Comparison of ENCODE assay signal across 8 mouse cellular contexts in genomic region chr10:80578131-80578750, GRCm38 (mm10). TPM values are rescaled to one million over a fixed set of nuclear protein-coding genes. Genes with fewer than 3 reads are reported as not detected.
DNase-seq lines count a peak whose midpoint lies in the region; ATAC-seq and TF ChIP-seq lines count a peak whose summit lies in the region.

No protein-coding gene starts in this region.

- ATAC-seq in G1E (ENCODE audit: extremely low read depth, insufficient number of reproducible peaks, low FRiP score, poor library complexity, severe bottlenecking) = 0 out of 2 replicates have a peak, but pooled peaks have one; percentile 7
- ATAC-seq in heart, postnatal 0 days (ENCODE audit: insufficient read depth, low read depth) = peak; percentile 46

- peaks cover 50% of the 10 kb centered on the region for H3K36me3 ChIP-seq in G1E (replicated peaks)
- H3K36me3 ChIP-seq in forebrain, embryonic 10.5 days (replicated peaks) = peaks cover 9% of the 10 kb centered on the region
- H3K36me3 ChIP-seq in heart, postnatal 0 days (replicated peaks; ENCODE audit: control insufficient read depth, insufficient read depth, low read length) = no peaks in the 10 kb centered on the region; the same call in none of the 2 replicates

- no peak overlapping the region for H3K9ac ChIP-seq in heart, postnatal 0 days (replicated peaks; ENCODE audit: low read depth, low read length)

- peaks cover 80% of the 10 kb centered on the region for H3K4me1 ChIP-seq in G1E (ENCODE audit: insufficient read depth, low read depth, low read length)
- peaks cover 62% of the 10 kb centered on the region for H3K4me1 ChIP-seq in forebrain, embryonic 10.5 days
- peaks cover 10% of the 10 kb centered on the region; the same call in 1 of the 2 replicates for H3K4me1 ChIP-seq in heart, postnatal 0 days (ENCODE audit: control insufficient read depth, insufficient read depth)

- TF ChIP-seq EP300 in heart, postnatal 0 days (IDR thresholded peaks at IDR 0.05; ENCODE audit: low read depth) = no peak; the same call in 1 of the 2 replicates

- peak; percentile 81 for DNase-seq in G1E (ENCODE audit: low spot score)
- peak; percentile 87 for DNase-seq in c-Kit-positive CD71-positive TER-119-positive erythroid progenitor cells, embryonic 14.5 days (ENCODE audit: low spot score)
- DNase-seq in forebrain, embryonic 10.5 days (ENCODE audit: extremely low spot score, low spot score) = peak; percentile 86
- peak; percentile 82 for DNase-seq in heart, postnatal 0 days (ENCODE audit: low spot score)
- peak; percentile 85 to 91 for DNase-seq in kidney, postnatal 25 days
- peak; percentile 93 for DNase-seq in lung, postnatal 10 days
- peak; percentile 67 for DNase-seq in ovary, postnatal 10 days (ENCODE audit: low spot score)
- peak; percentile 90 for DNase-seq in thymus, postnatal 25 days

- H3K4me2 ChIP-seq in heart, postnatal 0 days (ENCODE audit: low read depth, low read length) = peak overlapping the region; percentile 76

- H3K9me3 ChIP-seq in G1E (replicated peaks) = no peaks in the 10 kb centered on the region
- H3K9me3 ChIP-seq in forebrain, embryonic 10.5 days = no peaks in the 10 kb centered on the region
- H3K9me3 ChIP-seq in heart, postnatal 0 days (replicated peaks; ENCODE audit: control insufficient read depth, low read length) = no peaks in the 10 kb centered on the region

- peak overlapping the region; percentile 91 for H3K27ac ChIP-seq in forebrain, embryonic 10.5 days
- H3K27ac ChIP-seq in heart, postnatal 0 days (ENCODE audit: low read depth) = peak overlapping the region; percentile 83

- under 1% methylated on average over 29 of the region's 29 CpGs for WGBS in forebrain, embryonic 10.5 days
- WGBS in heart, postnatal 0 days = under 1% methylated on average over 29 of the region's 29 CpGs

- H3K27me3 ChIP-seq in G1E (ENCODE audit: insufficient read depth, low read length) = no peaks in the 10 kb centered on the region
- H3K27me3 ChIP-seq in forebrain, embryonic 10.5 days (ENCODE audit: poor library complexity, severe bottlenecking) = no peaks in the 10 kb centered on the region
- no peaks in the 10 kb centered on the region for H3K27me3 ChIP-seq in heart, postnatal 0 days (ENCODE audit: control insufficient read depth, insufficient read depth, low read length)

- H3K4me3 ChIP-seq in G1E (ENCODE audit: low read depth, low read length) = peak overlapping the region; percentile 96
- peak overlapping the region; percentile 85 for H3K4me3 ChIP-seq in forebrain, embryonic 10.5 days
- peak overlapping the region; percentile 83 for H3K4me3 ChIP-seq in heart, postnatal 0 days (ENCODE audit: low read depth, low read length)

- TF ChIP-seq CTCF in G1E (IDR thresholded peaks at IDR 0.05; ENCODE audit: low read depth, low read length) = peak; percentile 94
- TF ChIP-seq CTCF in heart, postnatal 0 days (IDR thresholded peaks at IDR 0.05; ENCODE audit: low read depth) = peak; percentile 77

RNA-seq across cellular contexts. Expression of gene Klf16, which starts 1.1 kb away (rescaled TPM):
- total RNA-seq in G1E (2014; fragmentation: Nextera tagmentation) (10.8 and 14.0 TPM in 2 replicates), G1E (2017) (6.1 and 8.1 TPM in 2 replicates)
- 105 and 141 TPM in 2 replicates for polyA plus RNA-seq in G1E (2012)
- 7.4 and 7.5 TPM in 2 replicates for polyA plus RNA-seq in forebrain, embryonic 10.5 days (2016; fragmentation: Nextera tagmentation; extraction: Ambion mirVana)
- total RNA-seq in heart, postnatal 0 days (2014; rRNA removed; ENCODE audit: low replicate concordance) = 9.3 TPM in 2 replicates
- polyA plus RNA-seq in heart, postnatal 0 days (2015; fragmentation: Nextera tagmentation; extraction: Ambion mirVana) = 3.1 and 3.5 TPM in 2 replicates

RNA-seq across cellular contexts. Expression of gene Abhd17a, which starts 11.9 kb away (rescaled TPM):
- total RNA-seq in G1E (2014; fragmentation: Nextera tagmentation) (12.4 and 14.6 TPM in 2 replicates), G1E (2017) (37.8 and 44.0 TPM in 2 replicates)
- polyA plus RNA-seq in G1E (2012) = 574 and 928 TPM in 2 replicates
- polyA plus RNA-seq in forebrain, embryonic 10.5 days (2016; fragmentation: Nextera tagmentation; extraction: Ambion mirVana) = 71.8 and 75.5 TPM in 2 replicates
- total RNA-seq in heart, postnatal 0 days (2014; rRNA removed; ENCODE audit: low replicate concordance) = 194 and 462 TPM in 2 replicates
- polyA plus RNA-seq in heart, postnatal 0 days (2015; fragmentation: Nextera tagmentation; extraction: Ambion mirVana) = 88.2 and 88.6 TPM in 2 replicates

RNA-seq across cellular contexts. Expression of gene Rexo1, which starts 16.9 kb away (rescaled TPM):
- 62.1 and 68.3 TPM in 2 replicates for total RNA-seq in G1E (2014; fragmentation: Nextera tagmentation)
- total RNA-seq in G1E (2017) = 10.9 and 14.3 TPM in 2 replicates
- 148 and 173 TPM in 2 replicates for polyA plus RNA-seq in G1E (2012)
- 32.8 and 34.8 TPM in 2 replicates for polyA plus RNA-seq in forebrain, embryonic 10.5 days (2016; fragmentation: Nextera tagmentation; extraction: Ambion mirVana)
- total RNA-seq in heart, postnatal 0 days (2014; rRNA removed; ENCODE audit: low replicate concordance) = 13.1 and 17.6 TPM in 2 replicates
- 7.6 TPM in 2 replicates for polyA plus RNA-seq in heart, postnatal 0 days (2015; fragmentation: Nextera tagmentation; extraction: Ambion mirVana)

RNA-seq across cellular contexts. Expression of gene Scamp4, which starts 24.4 kb away (rescaled TPM):
- total RNA-seq in G1E (2014; fragmentation: Nextera tagmentation) (37.5 and 39.4 TPM in 2 replicates), G1E (2017) (12.7 and 12.9 TPM in 2 replicates)
- 72.8 and 87.0 TPM in 2 replicates for polyA plus RNA-seq in G1E (2012)
- polyA plus RNA-seq in forebrain, embryonic 10.5 days (2016; fragmentation: Nextera tagmentation; extraction: Ambion mirVana) = 91.5 and 93.0 TPM in 2 replicates
- total RNA-seq in heart, postnatal 0 days (2014; rRNA removed; ENCODE audit: low replicate concordance) = 25.8 and 44.5 TPM in 2 replicates
- polyA plus RNA-seq in heart, postnatal 0 days (2015; fragmentation: Nextera tagmentation; extraction: Ambion mirVana) = 39.2 and 39.8 TPM in 2 replicates

RNA-seq across cellular contexts. Expression of gene Adat3, which starts 24.4 kb away (rescaled TPM):
- not detected in 2 replicates for total RNA-seq in G1E (2014; fragmentation: Nextera tagmentation)
- total RNA-seq in G1E (2017) = 1.2 and 1.6 TPM in 2 replicates
- polyA plus RNA-seq in G1E (2012) = 19.4 and 23.5 TPM in 2 replicates
- 10.7 and 11.9 TPM in 2 replicates for polyA plus RNA-seq in forebrain, embryonic 10.5 days (2016; fragmentation: Nextera tagmentation; extraction: Ambion mirVana)
- 1.6 and 4.5 TPM in 2 replicates for total RNA-seq in heart, postnatal 0 days (2014; rRNA removed; ENCODE audit: low replicate concordance)
- polyA plus RNA-seq in heart, postnatal 0 days (2015; fragmentation: Nextera tagmentation; extraction: Ambion mirVana) = 1.8 and 2.7 TPM in 2 replicates

Comparison
In these comparisons a context has a peak if more than half of its experiments do, and no peak if none do; other contexts are left out.
1. Peak in every context shown above with its lines: DNase-seq, ATAC-seq, H3K4me3 ChIP-seq and H3K27ac ChIP-seq.
2. RNA of gene Klf16, which starts 1.1 kb away (polyA plus RNA-seq): 105 to 141 TPM in G1E; 7.4 to 7.5 TPM in forebrain, embryonic 10.5 days and 3.1 to 3.5 TPM in heart, postnatal 0 days; every median in the first group is over 10 times any median in the second.